Mouse (Mus musculus): Measurements from ENCODE around the gene Slc8a3.

- TF ChIP-seq POLR2A (IDR thresholded peaks at IDR 0.05; ENCODE audit: insufficient read length, low read depth) (no peak), MAX (IDR thresholded peaks at IDR 0.05; ENCODE audit: low read depth) (no peak), MYOG (IDR thresholded peaks at IDR 0.05; ENCODE audit: control insufficient read depth in 1 of 3, insufficient read depth in 1 of 3, insufficient read length in 2 of 3, low read depth in 2 of 3) (no peak)
Measured at GRCm38 (mm10) chr12:81224843-81225242, 108.1 kb downstream of the Slc8a3 start.
